Mouse (Mus musculus) kidney, embryonic 16.5 days (tissue): ENCODE data around the gene Trpm4. TPM values are rescaled to one million over a fixed set of nuclear protein-coding genes. Genes with fewer than 3 reads are reported as not detected.

Experiments used
- ATAC-seq: fragments of 200-750 bp; cut with Nextera tagmentation; 2 replicates; pipeline ENCODE4 v1.8.0; 2017; ENCODE audit warnings: moderate TSS enrichment; ENCODE audit not compliant: low FRiP score, low TSS enrichment
- H3K27ac ChIP-seq: fragments of 300-500 bp; sonication (generic); 2 replicates; pipeline ENCODE4 v1.5.1; 2014; ENCODE audit warnings: low read length
- H3K27me3 ChIP-seq: fragments of 300-500 bp; sonication (generic); 2 replicates; pipeline ENCODE4 v1.6.1; 2014; ENCODE audit warnings: low read length, control low read depth, mixed read lengths; ENCODE audit not compliant: insufficient read depth
- H3K36me3 ChIP-seq: fragments of 300-500 bp; sonication (generic); 2 replicates; pipeline ENCODE4 v1.6.1; 2014; ENCODE audit warnings: low read length, control low read depth, mixed read lengths; ENCODE audit not compliant: insufficient read depth
- H3K4me1 ChIP-seq: fragments of 300-500 bp; sonication (generic); 2 replicates; pipeline ENCODE4 v1.6.1; 2014; ENCODE audit warnings: low read length, control low read depth, mixed read lengths; ENCODE audit not compliant: insufficient read depth
- H3K4me2 ChIP-seq: fragments of 300-500 bp; sonication (generic); replicated peaks from 2 replicates; pipeline ENCODE4 v1.6.1; 2014; ENCODE audit warnings: low read depth, low read length
- H3K4me3 ChIP-seq: fragments of 300-500 bp; sonication (generic); 2 replicates; pipeline ENCODE4 v1.5.1; 2014; ENCODE audit warnings: mild to moderate bottlenecking, low read length
- H3K9ac ChIP-seq: fragments of 300-500 bp; sonication (generic); replicated peaks from 2 replicates; pipeline ENCODE4 v1.6.1; 2014; ENCODE audit warnings: low read length
- H3K9me3 ChIP-seq: fragments of 300-500 bp; sonication (generic); 2 replicates; pipeline ENCODE4 v1.6.1; 2016; ENCODE audit warnings: low read length, control low read depth
- WGBS: fragments of 180-500 bp; shearing (Covaris S2); extraction: QIAGEN DNeasy Blood & Tissue Kit; methylation state at CpG from one replicate; pipeline ENCODE4 v1.1.7; 2014; 5-methylcytosine and 5-hydroxymethylcytosine counted together
- polyA plus RNA-seq: library from polyadenylated mRNA; unstranded; fragments of >200 nt; fragmentation: Nextera tagmentation; extraction: Ambion mirVana; gene quantifications from 2 replicates; pipeline ENCODE4 v1.2.1, GENCODE M21; 2015

Trpm4 gene
- polyA plus RNA-seq, 1 experiment from 2014 or later: 23.6 TPM

DNA sequence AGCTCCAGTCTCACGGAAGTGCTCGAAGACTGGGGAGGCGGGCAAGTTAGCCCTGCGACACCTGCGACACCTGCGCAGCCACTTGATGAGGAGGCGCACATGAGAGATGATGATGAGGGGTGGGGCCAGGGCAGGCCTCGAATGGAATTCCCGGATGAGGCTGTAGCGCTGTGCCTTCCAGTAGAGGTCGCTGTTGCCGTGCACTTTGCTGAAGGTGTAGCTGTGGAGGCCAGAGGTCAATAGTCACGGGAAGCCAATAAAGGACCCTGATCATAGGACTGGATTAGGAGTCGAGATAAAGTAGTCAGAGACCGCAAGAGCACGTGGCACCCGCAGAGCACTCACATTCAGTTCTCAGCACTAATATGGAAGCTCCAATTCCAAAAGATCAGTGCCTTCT, 28.3 kb downstream of the Trpm4 start:
- H3K27ac ChIP-seq: no peak overlapping the region
- H3K4me3 ChIP-seq: peak overlapping the region; percentile 18
- peak; percentile 46 for ATAC-seq
- H3K9ac ChIP-seq: 0 out of 2 replicates have a peak overlapping the region, but pooled peaks have one; percentile 24
- H3K4me2 ChIP-seq: peak overlapping the region; percentile 49
- no peaks in the 10 kb centered on the region for H3K36me3 ChIP-seq
- WGBS: 11% methylated on average over 17 of the region's 17 CpGs
- H3K27me3 ChIP-seq: no peaks in the 10 kb centered on the region
- H3K4me1 ChIP-seq: peaks cover 18% of the 10 kb centered on the region
- H3K9me3 ChIP-seq: no peaks in the 10 kb centered on the region

DNA sequence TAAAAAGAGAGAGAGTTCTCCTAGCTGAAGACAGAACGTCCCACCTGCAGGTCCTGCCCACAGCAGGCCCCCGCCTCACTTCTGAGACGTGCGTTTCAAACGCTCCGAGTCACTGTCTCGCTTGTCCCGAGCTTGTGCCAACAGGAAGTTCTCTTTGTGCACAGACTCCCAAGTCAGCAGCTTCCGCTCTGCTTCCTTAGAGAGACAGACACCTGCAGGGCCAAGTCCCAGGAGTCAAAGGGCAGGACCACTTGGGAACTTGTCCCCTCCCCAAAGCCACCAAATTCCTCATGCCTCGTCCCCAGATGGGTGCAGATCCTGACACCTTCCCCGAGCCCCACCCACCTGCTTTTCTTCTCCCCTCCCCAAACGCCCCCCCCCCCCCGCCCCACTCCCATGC, 28.7 kb downstream of the Trpm4 start:
- Histone ChIP-seq H3K9ac (0 out of 2 replicates have a peak overlapping the region, but pooled peaks have one; percentile 24), H3K9me3 (no peaks in the 10 kb centered on the region), H3K27me3 (no peaks in the 10 kb centered on the region), H3K27ac (no peak overlapping the region), H3K4me1 (peaks cover 18% of the 10 kb centered on the region), H3K36me3 (no peaks in the 10 kb centered on the region), H3K4me3 (peak overlapping the region; percentile 18), H3K4me2 (peak overlapping the region; percentile 49)
- WGBS: 16% methylated on average over 12 of the region's 13 CpGs
- ATAC-seq: peak; percentile 44

DNA sequence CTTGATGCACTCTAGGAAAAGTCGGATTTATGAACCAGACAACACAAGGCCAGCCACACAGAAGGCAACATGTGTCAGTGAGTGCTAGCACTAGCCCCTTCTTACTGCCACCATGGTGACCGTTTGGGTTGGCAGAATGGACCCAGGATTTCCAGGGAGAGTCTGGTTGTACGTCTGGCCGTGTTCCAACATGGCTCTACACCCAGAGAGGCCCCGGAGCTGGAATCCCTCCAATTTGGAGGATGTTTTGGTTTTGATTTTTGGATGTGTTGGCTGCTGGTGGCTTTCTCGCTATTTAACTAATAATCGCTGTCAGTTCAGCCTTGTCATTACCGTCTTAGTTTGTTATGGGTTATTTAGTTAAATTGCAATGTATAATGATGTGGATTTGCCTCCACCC, 31.0 kb downstream of the Trpm4 start:
- Histone ChIP-seq H3K36me3 (no peaks in the 10 kb centered on the region), H3K27ac (no peak overlapping the region), H3K4me2 (no peak overlapping the region), H3K4me3 (no peak overlapping the region), H3K27me3 (no peaks in the 10 kb centered on the region), H3K9ac (no peak overlapping the region), H3K4me1 (peaks cover 11% of the 10 kb centered on the region), H3K9me3 (no peaks in the 10 kb centered on the region)
- WGBS: 74% methylated on average over 8 of the region's 8 CpGs
- ATAC-seq: no peak

DNA sequence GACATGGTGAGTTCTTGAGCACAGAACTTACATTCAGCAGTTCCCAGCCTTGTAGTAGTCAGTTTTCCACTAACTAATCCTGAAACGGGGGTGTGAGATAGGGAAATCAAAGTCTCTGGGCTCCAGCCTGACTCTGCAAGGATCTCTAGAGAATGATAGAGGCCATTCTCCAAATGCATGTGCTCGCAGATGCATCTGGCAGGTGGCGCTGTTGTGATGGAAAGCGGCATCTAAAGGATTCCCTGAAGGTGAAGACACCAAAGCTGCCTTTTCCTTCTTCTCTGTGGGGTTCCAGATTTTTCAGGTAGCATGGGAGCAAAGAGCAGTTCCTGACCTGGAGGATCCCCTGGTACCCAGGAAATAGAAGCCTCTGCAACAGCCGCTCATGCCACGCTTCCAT, 33.3 kb downstream of the Trpm4 start:
- 13% methylated on average over 6 of the region's 6 CpGs for WGBS
- Histone ChIP-seq H3K4me2 (no peak overlapping the region), H3K36me3 (no peaks in the 10 kb centered on the region), H3K4me1 (peaks cover 7% of the 10 kb centered on the region), H3K9me3 (no peaks in the 10 kb centered on the region), H3K4me3 (no peak overlapping the region), H3K9ac (no peak overlapping the region), H3K27ac (no peak overlapping the region), H3K27me3 (no peaks in the 10 kb centered on the region)
- no peak for ATAC-seq

DNA sequence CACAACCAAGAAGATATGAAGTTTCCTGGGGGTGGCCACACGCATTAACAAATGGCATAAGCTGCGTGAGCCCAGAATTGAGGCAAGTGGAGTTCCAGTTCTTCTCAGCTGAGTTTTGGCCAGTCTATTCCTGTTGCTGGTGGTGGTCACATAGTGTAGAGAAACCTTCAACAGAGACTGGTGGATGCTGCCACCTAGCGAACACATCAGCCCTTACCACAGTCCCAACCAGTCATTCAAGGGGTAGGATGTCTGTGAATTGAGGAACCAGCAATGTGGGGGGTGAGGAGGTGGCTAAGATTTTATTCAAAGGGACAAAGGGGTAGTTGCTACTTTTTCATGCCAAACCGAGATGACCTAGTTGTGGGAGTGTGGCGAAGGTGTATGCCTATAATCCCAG, 33.8 kb downstream of the Trpm4 start:
- Histone ChIP-seq H3K4me2 (no peak overlapping the region), H3K9ac (no peak overlapping the region), H3K4me3 (no peak overlapping the region), H3K27me3 (no peaks in the 10 kb centered on the region), H3K9me3 (no peaks in the 10 kb centered on the region), H3K36me3 (no peaks in the 10 kb centered on the region), H3K4me1 (peaks cover 2% of the 10 kb centered on the region), H3K27ac (no peak overlapping the region)
- 13% methylated on average over 5 of the region's 5 CpGs for WGBS
- ATAC-seq: peak; percentile 92

DNA sequence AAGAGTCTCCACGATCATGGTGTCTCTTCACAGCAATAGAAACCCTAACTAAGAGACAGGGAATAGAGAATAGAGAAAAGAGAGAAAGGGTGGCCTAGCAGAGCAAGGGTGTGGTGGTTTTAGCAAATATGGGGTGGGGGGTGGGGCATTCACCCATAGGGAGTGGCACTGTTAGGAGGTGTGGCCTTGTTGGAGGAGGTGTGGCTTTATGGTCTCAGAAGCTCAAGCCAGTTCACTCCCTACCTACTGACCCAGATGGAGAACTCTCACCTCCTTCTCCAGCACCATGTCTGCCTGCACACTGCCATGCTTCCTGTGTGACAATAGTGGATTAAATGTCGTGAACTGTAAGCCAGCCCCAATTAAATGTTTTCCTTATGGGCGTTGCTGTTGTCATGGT, 36.0 kb downstream of the Trpm4 start:
- H3K27ac ChIP-seq: no peak overlapping the region
- H3K36me3 ChIP-seq: no peaks in the 10 kb centered on the region
- no peak overlapping the region for H3K4me3 ChIP-seq
- 53% methylated on average over 3 of the region's 3 CpGs for WGBS
- H3K4me2 ChIP-seq: no peak overlapping the region
- H3K9ac ChIP-seq: no peak overlapping the region
- H3K9me3 ChIP-seq: no peaks in the 10 kb centered on the region
- no peaks in the 10 kb centered on the region for H3K27me3 ChIP-seq
- ATAC-seq: no peak
- H3K4me1 ChIP-seq: no peaks in the 10 kb centered on the region

DNA sequence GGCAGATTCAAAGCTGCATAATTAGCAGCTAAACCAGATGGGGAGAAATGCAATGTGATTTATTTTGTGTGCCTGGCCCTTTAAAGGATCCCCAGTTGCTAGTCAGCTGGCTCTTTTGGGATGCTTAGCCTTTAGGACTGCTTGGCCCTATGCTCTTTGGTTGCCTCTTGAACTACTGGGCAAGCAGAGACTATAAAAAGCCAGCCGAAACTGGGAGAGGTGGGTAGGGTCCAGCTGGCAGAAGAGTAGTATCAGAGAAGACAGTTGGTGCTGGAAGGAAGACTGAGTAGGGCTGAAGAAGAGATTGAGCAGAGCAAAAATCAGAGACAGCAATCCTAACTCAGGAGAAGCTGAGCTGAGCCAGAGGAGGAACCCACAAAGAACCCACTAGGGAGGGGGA, 37.0 kb downstream of the Trpm4 start:
- no peaks in the 10 kb centered on the region for H3K27me3 ChIP-seq
- H3K4me1 ChIP-seq: no peaks in the 10 kb centered on the region
- ATAC-seq: no peak
- H3K27ac ChIP-seq: no peak overlapping the region
- H3K9me3 ChIP-seq: no peaks in the 10 kb centered on the region
- no peak overlapping the region for H3K4me2 ChIP-seq
- H3K9ac ChIP-seq: no peak overlapping the region
- H3K4me3 ChIP-seq: no peak overlapping the region
- WGBS: 68% methylated on average over 1 of the region's 1 CpGs
- no peaks in the 10 kb centered on the region for H3K36me3 ChIP-seq

DNA sequence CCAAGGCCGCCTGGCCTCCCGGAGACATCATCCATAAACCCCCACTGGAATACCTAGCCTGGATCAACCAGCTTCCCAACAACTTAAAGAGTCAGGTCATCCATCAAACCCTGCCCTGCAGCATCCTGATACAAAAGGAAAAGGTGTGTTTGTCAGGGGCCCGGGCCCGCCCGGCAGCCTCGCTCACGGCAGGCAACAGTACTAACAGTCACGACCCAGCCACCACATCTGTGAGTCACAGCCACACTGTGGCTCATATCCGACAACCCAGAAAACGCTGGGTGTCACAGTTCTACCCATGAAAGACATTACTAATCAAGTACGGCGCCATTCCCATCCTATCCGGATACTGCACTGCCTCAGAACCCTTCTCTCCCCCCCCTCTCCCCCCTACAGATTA, 47.1 kb downstream of the Trpm4 start:
- H3K9me3 ChIP-seq: no peaks in the 10 kb centered on the region
- WGBS: 83% methylated on average over 13 of the region's 13 CpGs
- H3K4me1 ChIP-seq: no peaks in the 10 kb centered on the region

DNA sequence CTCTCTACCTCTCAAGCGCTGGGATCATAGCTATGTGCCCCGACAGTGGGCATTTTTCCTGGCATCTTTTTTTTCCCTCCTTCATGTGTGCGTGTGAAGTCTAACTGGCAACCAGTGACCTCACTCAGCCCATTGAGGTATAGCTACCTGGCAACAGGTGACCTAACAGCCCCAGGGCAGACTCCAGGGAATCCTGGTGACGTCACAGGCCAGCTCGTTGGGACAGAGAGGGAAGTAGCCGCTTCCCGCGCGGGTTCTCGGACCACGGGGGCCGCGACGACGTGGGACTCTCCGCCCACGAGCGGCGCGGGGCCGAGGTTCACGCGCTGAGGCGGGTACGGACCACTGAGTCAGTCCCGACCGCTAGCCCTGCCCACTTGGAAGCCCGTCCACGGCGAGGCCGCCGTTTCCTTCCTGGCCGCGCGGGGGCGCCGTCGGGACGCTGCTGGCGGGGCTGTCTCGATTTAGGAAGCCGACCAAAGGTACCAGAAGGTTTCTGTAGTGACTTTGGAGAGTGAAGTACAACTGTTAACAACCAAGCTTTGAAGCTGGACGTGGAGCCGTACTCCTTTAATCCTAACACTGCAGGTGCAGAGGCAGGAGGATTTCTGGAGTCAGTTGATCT, 56.3 kb downstream of the Trpm4 start, which contains the start of gene Slc6a21:
TSS of gene Slc6a21 (plus strand) at position 378 of the 625 bp plus-strand sequence.
- WGBS: 6% methylated on average over 42 of the region's 44 CpGs
- Histone ChIP-seq H3K4me3 (peak within 1 kb of the TSS; percentile 51), H3K36me3 (no peaks in the 10 kb centered on the region), H3K4me2 (peak within 1 kb of the TSS; percentile 74), H3K27me3 (no peaks in the 10 kb centered on the region), H3K9me3 (no peaks in the 10 kb centered on the region), H3K4me1 (no peaks in the 10 kb centered on the region; the same call in 1 of the 2 replicates), H3K9ac (peak within 1 kb of the TSS; percentile 62), H3K27ac (no peak within 1 kb of the TSS)
- ATAC-seq: no peak

More for the DNA sequence above, 47.1 kb downstream of the Trpm4 start:
- no peak overlapping the region for H3K4me2 ChIP-seq
- no peak overlapping the region for H3K4me3 ChIP-seq
- H3K9ac ChIP-seq: no peak overlapping the region
- no peaks in the 10 kb centered on the region for H3K36me3 ChIP-seq
- H3K27ac ChIP-seq: no peak overlapping the region
- no peak for ATAC-seq
- no peaks in the 10 kb centered on the region for H3K27me3 ChIP-seq

DNA sequence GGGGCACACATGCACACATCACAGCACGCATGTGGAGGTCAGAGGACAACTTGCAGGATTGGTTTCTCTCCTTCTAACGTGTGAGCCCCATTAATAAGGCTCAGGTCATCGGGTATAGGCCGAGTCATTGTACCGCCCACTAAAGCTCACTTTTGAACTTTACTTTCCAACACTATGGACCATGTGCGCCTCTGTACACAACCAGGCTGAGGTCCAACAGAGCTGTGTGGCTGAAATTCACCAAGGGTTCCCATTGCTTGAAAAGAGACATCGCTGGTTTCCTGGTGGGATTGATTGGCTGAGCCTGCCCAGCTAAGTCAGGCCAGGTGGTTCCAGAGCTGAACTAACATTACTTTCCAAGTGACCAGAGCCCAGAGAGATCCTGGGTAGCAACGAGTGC, 59.9 kb downstream of the Trpm4 start:
- H3K36me3 ChIP-seq: no peaks in the 10 kb centered on the region
- H3K4me2 ChIP-seq: no peak overlapping the region
- no peaks in the 10 kb centered on the region; the same call in 1 of the 2 replicates for H3K4me1 ChIP-seq
- H3K27me3 ChIP-seq: no peaks in the 10 kb centered on the region
- no peak for ATAC-seq
- H3K9ac ChIP-seq: 0 out of 2 replicates have a peak overlapping the region, but pooled peaks have one; percentile 8
- H3K27ac ChIP-seq: no peak overlapping the region
- H3K9me3 ChIP-seq: no peaks in the 10 kb centered on the region
- no peak overlapping the region for H3K4me3 ChIP-seq
- WGBS: 84% methylated on average over 8 of the region's 8 CpGs
